ENCODE assay signal across 25 mouse cellular contexts in the genomic region with DNA sequence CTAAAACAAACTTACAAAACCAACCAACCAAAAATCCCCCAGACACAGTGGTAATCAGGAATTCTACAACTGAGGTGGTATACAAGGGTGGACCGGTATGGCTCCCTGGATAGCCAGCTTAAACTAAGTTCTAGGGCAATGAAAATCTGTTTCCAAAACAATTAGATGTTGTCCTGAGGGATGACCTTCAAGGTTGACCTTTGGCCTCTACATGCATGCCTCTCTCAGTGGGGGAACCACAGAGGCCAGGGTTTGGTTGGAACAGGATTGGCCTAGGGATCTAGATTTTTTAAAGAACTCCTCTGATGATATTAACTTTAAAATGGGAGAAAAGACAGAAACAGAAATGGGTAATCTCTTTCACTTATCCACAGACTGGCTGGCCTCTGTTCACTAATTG.
"Had no signal": no experiment of that assay in that cellular context is flagged by ENCODE, and none has a peak within 500 bp of the region (broad histone marks: within the 10 kb centered on the region; RNA-seq: fewer than 3 reads in every experiment).

No protein-coding gene starts in this region.

- H3K4me3 ChIP-seq: heart, embryonic 10.5 days; heart, embryonic 12.5 days; hindbrain, embryonic 10.5 days; hindbrain, embryonic 12.5 days; intestine, embryonic 15.5 days; kidney, embryonic 15.5 days; layer of hippocampus, adult 2 months; left cerebral cortex, adult 2 months; limb, embryonic 10.5 days; limb, embryonic 12.5 days had no signal

- H3K36me3 ChIP-seq: heart, embryonic 10.5 days; heart, embryonic 12.5 days; hindbrain, embryonic 10.5 days; hindbrain, embryonic 12.5 days; intestine, embryonic 15.5 days; kidney, embryonic 15.5 days; limb, embryonic 10.5 days; limb, embryonic 12.5 days had no signal

- H3K9ac ChIP-seq: heart, embryonic 12.5 days; hindbrain, embryonic 12.5 days; hindbrain, embryonic 14.5 days; intestine, embryonic 15.5 days; kidney, embryonic 15.5 days; limb, embryonic 12.5 days; liver, embryonic 14.5 days had no signal

- DNase-seq: gastrocnemius, postnatal 14 days; heart, adult 18-20 months; heart, postnatal 10 days; heart, postnatal 4 days; kidney, adult 11 months; kidney, adult 2 months; kidney, adult 9 months; kidney, postnatal 14 days; kidney, postnatal 4 days had no signal

- H3K4me2 ChIP-seq: heart, embryonic 12.5 days; hindbrain, embryonic 12.5 days; hindbrain, embryonic 14.5 days; intestine, embryonic 15.5 days; kidney, embryonic 15.5 days; limb, embryonic 12.5 days; liver, embryonic 11.5 days had no signal

- H3K9me3 ChIP-seq: heart, embryonic 10.5 days; heart, embryonic 12.5 days; hindbrain, embryonic 10.5 days; hindbrain, embryonic 12.5 days; intestine, embryonic 15.5 days; kidney, embryonic 15.5 days; limb, embryonic 10.5 days; limb, embryonic 12.5 days had no signal

- H3K27ac ChIP-seq: heart, embryonic 10.5 days; hindbrain, embryonic 10.5 days; hindbrain, embryonic 12.5 days; hindbrain, embryonic 14.5 days; intestine, embryonic 15.5 days; kidney, embryonic 15.5 days; kidney, postnatal 0 days; layer of hippocampus, adult 2 months; left cerebral cortex, adult 2 months; limb, embryonic 10.5 days; limb, embryonic 12.5 days; liver, embryonic 14.5 days had no signal

- H3K4me1 ChIP-seq: heart, embryonic 10.5 days; heart, embryonic 12.5 days; hindbrain, embryonic 10.5 days; hindbrain, embryonic 12.5 days; intestine, embryonic 15.5 days; kidney, embryonic 15.5 days; limb, embryonic 10.5 days; limb, embryonic 12.5 days had no signal

- ATAC-seq: hindbrain, embryonic 16.5 days; inflammation-experienced regulatory T-cells, adult 6 months; intestine, embryonic 15.5 days had no signal

- H3K27me3 ChIP-seq: heart, embryonic 12.5 days; hindbrain, embryonic 12.5 days; intestine, embryonic 15.5 days; kidney, embryonic 15.5 days; limb, embryonic 12.5 days had no signal
